Mouse (Mus musculus): ENCODE measurements around the gene Wdr41. TPM values are rescaled to one million over a fixed set of nuclear protein-coding genes. Genes with fewer than 3 reads are reported as not detected.

The Wdr41 gene
- 19.5 TPM for polyA plus RNA-seq (2014; fragmentation: Illumina TruSeq; extraction: RNeasy Lipid Tissue Mini Kit (QIAGEN cat#74804); ENCODE audit: low read depth, low replicate concordance)

DNA sequence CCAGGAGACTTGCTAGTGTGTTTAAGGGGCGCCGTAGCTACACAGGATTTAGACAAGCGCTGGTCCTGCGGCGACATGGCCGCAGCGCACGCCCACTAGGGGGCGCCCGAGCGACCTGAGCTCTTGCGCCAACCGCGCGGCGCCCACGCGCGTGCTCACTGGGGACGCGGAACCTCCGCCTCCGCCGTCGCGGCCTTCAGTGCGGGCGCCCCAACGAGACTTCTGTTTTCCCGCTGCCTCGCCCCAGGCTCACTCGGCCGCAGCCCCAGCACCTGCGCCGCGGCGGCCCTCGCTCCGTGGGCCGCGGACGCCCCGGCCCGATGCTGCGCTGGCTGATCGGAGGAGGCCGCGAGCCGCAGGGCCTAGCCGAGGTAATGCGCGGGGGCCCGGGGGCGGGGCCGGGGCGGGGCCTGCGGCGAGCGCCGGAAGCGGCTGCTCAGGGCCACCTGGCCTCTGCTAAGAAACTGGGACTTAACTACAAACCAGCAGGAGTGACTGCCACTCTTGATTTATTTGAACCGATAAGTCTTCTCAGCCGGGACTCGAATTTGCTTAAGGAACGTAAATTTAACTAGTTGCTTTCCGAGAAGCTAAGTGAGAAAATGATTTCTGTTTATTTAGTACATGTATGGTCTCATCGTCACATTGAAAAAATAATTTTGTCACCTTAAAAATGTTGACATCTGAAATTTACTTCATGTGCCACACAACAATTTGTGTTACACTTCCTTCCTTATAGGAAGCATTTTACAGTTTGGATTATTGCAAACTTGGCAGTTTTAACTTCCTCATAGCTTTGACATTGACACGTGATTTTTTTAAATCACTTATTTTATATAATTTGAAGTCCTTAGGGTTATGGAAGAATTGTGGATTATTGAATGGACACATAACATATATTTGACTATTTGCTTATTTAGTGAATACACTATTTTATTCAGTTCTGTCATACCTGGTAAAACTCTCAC lies at the start of gene Wdr41:
TSS of gene Wdr41 (plus strand) at position 126 of the 968 bp plus-strand sequence.

Other genes with a start within 250 kb of the Wdr41 start
- 240 TPM for gene Tbca, start 187.4 kb upstream of the Wdr41 start, polyA plus RNA-seq (2014; fragmentation: Illumina TruSeq; extraction: RNeasy Lipid Tissue Mini Kit (QIAGEN cat#74804); ENCODE audit: low read depth, low replicate concordance)
- not detected for gene Otp, start 100.7 kb upstream of the Wdr41 start, polyA plus RNA-seq (2014; fragmentation: Illumina TruSeq; extraction: RNeasy Lipid Tissue Mini Kit (QIAGEN cat#74804); ENCODE audit: low read depth, low replicate concordance)

All from adipose tissue, adult 10 weeks (tissue).